Mouse (Mus musculus): ENCODE results near the gene Nox1. TPM values are rescaled to one million over a fixed set of nuclear protein-coding genes. Genes with fewer than 3 reads are reported as not detected.
A peak's percentile ranks its signal among the peaks of the same experiment; 100 is the strongest.

Gene Nox1
- total RNA-seq, 1 experiment: 0.18 TPM

GRCm38 (mm10) chrX:134141986-134142385 lies 79.8 kb downstream of the Nox1 start:
- Histone ChIP-seq H3K9me3 (ENCODE audit: control insufficient read depth, insufficient read depth, low read depth, low read length) (no peaks in the 10 kb centered on the region), H3K4me3 (ENCODE audit: insufficient read depth in 1 of 2, low read depth in 1 of 2, low read length in 2 of 2, poor library complexity in 1 of 2, severe bottlenecking in 1 of 2) (no peak overlapping the region), H3K36me3 (ENCODE audit: control insufficient read depth, insufficient read depth, low read length, poor library complexity, severe bottlenecking) (no peaks in the 10 kb centered on the region), H3K4me1 (ENCODE audit: control insufficient read depth in 2 of 2, insufficient read depth in 2 of 2, low read length in 2 of 2, poor library complexity in 1 of 2) (no peaks in the 10 kb centered on the region), H3K9ac (ENCODE audit: insufficient read depth, low read depth, low read length, poor library complexity, severe bottlenecking) (no peak overlapping the region), H3K27ac (ENCODE audit: insufficient read depth, low read depth, low read length, poor library complexity, severe bottlenecking) (no peak overlapping the region)
- no peak for TF ChIP-seq ZNF384 (IDR thresholded peaks at IDR 0.05; ENCODE audit: low read depth, low read length)
- no peak for TF ChIP-seq MAFK (IDR thresholded peaks at IDR 0.05; ENCODE audit: insufficient read depth, low read depth, low read length)
- TF ChIP-seq ZC3H11A (IDR thresholded peaks at IDR 0.05; ENCODE audit: borderline replicate concordance, low read depth, low read length): no peak
- TF ChIP-seq HCFC1 (IDR thresholded peaks at IDR 0.05; ENCODE audit: borderline replicate concordance, insufficient read depth, low read length): no peak
- TF ChIP-seq CHD2 (IDR thresholded peaks at IDR 0.05; ENCODE audit: low read depth, low read length): no peak
- in situ Hi-C loops (cut with MboI; ENCODE audit: low sequenced_read_pairs in 2 of 2, unreplicated experiment in 2 of 2): no loop called here
- DNase-seq (ENCODE audit: low read depth, low spot score): no peak

DNA sequence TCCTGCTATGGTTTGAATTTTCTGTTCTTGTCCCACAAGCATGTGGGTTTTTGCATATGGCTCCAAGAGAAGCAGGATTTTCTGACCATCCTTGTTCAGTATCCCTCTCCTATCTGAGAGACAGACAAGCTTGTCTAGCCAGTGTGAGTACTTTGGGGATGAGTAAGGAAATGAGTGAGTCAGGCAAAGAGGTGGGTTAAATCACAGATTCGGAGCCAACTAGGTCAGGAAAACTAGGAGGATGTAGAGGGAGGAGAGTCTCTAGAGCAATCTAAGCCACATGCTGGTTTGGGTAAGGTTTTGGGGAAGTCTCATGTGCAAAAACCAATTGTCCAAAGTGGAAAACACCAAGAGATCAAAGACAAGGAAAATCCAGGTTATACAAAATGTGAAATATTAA lies 80.2 kb downstream of the Nox1 start:
- Histone ChIP-seq H3K36me3 (ENCODE audit: control insufficient read depth, insufficient read depth, low read length, poor library complexity, severe bottlenecking) (no peaks in the 10 kb centered on the region), H3K9me3 (ENCODE audit: control insufficient read depth, insufficient read depth, low read depth, low read length) (no peaks in the 10 kb centered on the region), H3K9ac (ENCODE audit: insufficient read depth, low read depth, low read length, poor library complexity, severe bottlenecking) (no peak overlapping the region), H3K4me1 (ENCODE audit: control insufficient read depth in 2 of 2, insufficient read depth in 2 of 2, low read length in 2 of 2, poor library complexity in 1 of 2) (no peaks in the 10 kb centered on the region), H3K4me3 (ENCODE audit: insufficient read depth in 1 of 2, low read depth in 1 of 2, low read length in 2 of 2, poor library complexity in 1 of 2, severe bottlenecking in 1 of 2) (no peak overlapping the region), H3K27ac (ENCODE audit: insufficient read depth, low read depth, low read length, poor library complexity, severe bottlenecking) (no peak overlapping the region)
- no peak for DNase-seq (ENCODE audit: low read depth, low spot score)
- in situ Hi-C loops (cut with MboI; ENCODE audit: low sequenced_read_pairs in 2 of 2, unreplicated experiment in 2 of 2): no loop called here
- no peak for TF ChIP-seq MAFK (IDR thresholded peaks at IDR 0.05; ENCODE audit: insufficient read depth, low read depth, low read length)
- no peak for TF ChIP-seq ZC3H11A (IDR thresholded peaks at IDR 0.05; ENCODE audit: borderline replicate concordance, low read depth, low read length)
- TF ChIP-seq HCFC1 (IDR thresholded peaks at IDR 0.05; ENCODE audit: borderline replicate concordance, insufficient read depth, low read length): no peak
- no peak for TF ChIP-seq ZNF384 (IDR thresholded peaks at IDR 0.05; ENCODE audit: low read depth, low read length)
- no peak for TF ChIP-seq CHD2 (IDR thresholded peaks at IDR 0.05; ENCODE audit: low read depth, low read length)

GRCm38 (mm10) chrX:134140024-134140423 lies 81.7 kb downstream of the Nox1 start:
- Histone ChIP-seq H3K4me1 (ENCODE audit: control insufficient read depth in 2 of 2, insufficient read depth in 2 of 2, low read length in 2 of 2, poor library complexity in 1 of 2) (no peaks in the 10 kb centered on the region), H3K9ac (ENCODE audit: insufficient read depth, low read depth, low read length, poor library complexity, severe bottlenecking) (no peak overlapping the region), H3K9me3 (ENCODE audit: control insufficient read depth, insufficient read depth, low read depth, low read length) (no peaks in the 10 kb centered on the region), H3K4me3 (ENCODE audit: insufficient read depth in 1 of 2, low read depth in 1 of 2, low read length in 2 of 2, poor library complexity in 1 of 2, severe bottlenecking in 1 of 2) (no peak overlapping the region), H3K36me3 (ENCODE audit: control insufficient read depth, insufficient read depth, low read length, poor library complexity, severe bottlenecking) (no peaks in the 10 kb centered on the region), H3K27ac (ENCODE audit: insufficient read depth, low read depth, low read length, poor library complexity, severe bottlenecking) (no peak overlapping the region)
- TF ChIP-seq MAFK (IDR thresholded peaks at IDR 0.05; ENCODE audit: insufficient read depth, low read depth, low read length) (no peak), CHD2 (IDR thresholded peaks at IDR 0.05; ENCODE audit: low read depth, low read length) (no peak), HCFC1 (IDR thresholded peaks at IDR 0.05; ENCODE audit: borderline replicate concordance, insufficient read depth, low read length) (no peak), ZC3H11A (IDR thresholded peaks at IDR 0.05; ENCODE audit: borderline replicate concordance, low read depth, low read length) (no peak)
- no peak for DNase-seq (ENCODE audit: low read depth, low spot score)
- in situ Hi-C loops (cut with MboI; ENCODE audit: low sequenced_read_pairs in 2 of 2, unreplicated experiment in 2 of 2): no loop called here

DNA sequence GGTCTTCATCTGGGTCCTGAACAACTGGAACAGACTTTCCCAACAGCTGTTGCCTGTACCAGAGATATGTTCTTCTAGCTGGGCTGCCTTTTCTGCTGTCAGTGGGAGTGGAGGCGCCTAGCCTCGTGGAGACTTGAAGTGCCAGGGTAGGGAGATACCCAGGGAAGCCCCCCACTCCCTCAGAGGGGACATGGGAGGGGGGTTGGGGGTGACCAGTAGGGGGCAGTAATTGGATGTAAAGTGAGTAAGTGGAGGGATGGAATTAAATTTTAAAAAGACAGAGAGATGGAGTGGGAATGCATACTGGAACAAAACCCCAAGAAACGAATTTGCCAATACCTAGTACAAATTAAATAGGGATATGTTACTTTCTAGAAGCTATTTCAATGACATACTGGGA lies 87.9 kb downstream of the Nox1 start:
- peak; percentile 12 for DNase-seq (ENCODE audit: low read depth, low spot score)
- no peaks in the 10 kb centered on the region for H3K36me3 ChIP-seq (ENCODE audit: control insufficient read depth, insufficient read depth, low read length, poor library complexity, severe bottlenecking)
- in situ Hi-C loops (cut with MboI; ENCODE audit: low sequenced_read_pairs in 2 of 2, unreplicated experiment in 2 of 2): no loop called here
- no peak overlapping the region for H3K9ac ChIP-seq (ENCODE audit: insufficient read depth, low read depth, low read length, poor library complexity, severe bottlenecking)
- H3K4me1 ChIP-seq (ENCODE audit: control insufficient read depth in 2 of 2, insufficient read depth in 2 of 2, low read length in 2 of 2, poor library complexity in 1 of 2): no peaks in the 10 kb centered on the region
- no peak overlapping the region for H3K4me3 ChIP-seq (ENCODE audit: insufficient read depth in 1 of 2, low read depth in 1 of 2, low read length in 2 of 2, poor library complexity in 1 of 2, severe bottlenecking in 1 of 2)
- no peaks in the 10 kb centered on the region for H3K9me3 ChIP-seq (ENCODE audit: control insufficient read depth, insufficient read depth, low read depth, low read length)
- TF ChIP-seq HCFC1 (IDR thresholded peaks at IDR 0.05; ENCODE audit: borderline replicate concordance, insufficient read depth, low read length): no peak
- no peak for TF ChIP-seq ZC3H11A (IDR thresholded peaks at IDR 0.05; ENCODE audit: borderline replicate concordance, low read depth, low read length)
- no peak for TF ChIP-seq MAFK (IDR thresholded peaks at IDR 0.05; ENCODE audit: insufficient read depth, low read depth, low read length)
- no peak for TF ChIP-seq CHD2 (IDR thresholded peaks at IDR 0.05; ENCODE audit: low read depth, low read length)
- TF ChIP-seq ZNF384 (IDR thresholded peaks at IDR 0.05; ENCODE audit: low read depth, low read length): no peak
- no peak overlapping the region for H3K27ac ChIP-seq (ENCODE audit: insufficient read depth, low read depth, low read length, poor library complexity, severe bottlenecking)

DNA sequence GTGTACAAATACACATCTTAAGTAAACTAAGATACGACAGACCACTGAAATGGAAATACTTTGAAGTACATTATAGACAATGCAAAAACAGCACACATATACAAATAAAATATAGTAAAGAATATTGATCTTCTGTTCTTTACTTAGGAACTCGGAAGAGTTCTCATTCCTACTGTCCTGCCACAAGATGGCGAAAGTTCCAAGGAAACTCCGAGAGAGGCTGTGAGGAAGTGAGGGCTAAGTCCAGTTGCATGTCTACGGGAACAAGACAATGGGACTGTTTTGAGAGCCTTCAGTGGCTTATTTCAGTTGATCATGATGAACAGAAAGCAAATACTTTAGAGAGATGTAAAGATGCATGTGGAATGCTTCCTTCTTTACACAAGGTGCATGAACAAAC lies 89.5 kb downstream of the Nox1 start:
- H3K4me1 ChIP-seq (ENCODE audit: control insufficient read depth in 2 of 2, insufficient read depth in 2 of 2, low read length in 2 of 2, poor library complexity in 1 of 2): no peaks in the 10 kb centered on the region
- no peak overlapping the region for H3K27ac ChIP-seq (ENCODE audit: insufficient read depth, low read depth, low read length, poor library complexity, severe bottlenecking)
- in situ Hi-C loops (cut with MboI; ENCODE audit: low sequenced_read_pairs in 2 of 2, unreplicated experiment in 2 of 2): no loop called here
- no peaks in the 10 kb centered on the region for H3K9me3 ChIP-seq (ENCODE audit: control insufficient read depth, insufficient read depth, low read depth, low read length)
- no peaks in the 10 kb centered on the region for H3K36me3 ChIP-seq (ENCODE audit: control insufficient read depth, insufficient read depth, low read length, poor library complexity, severe bottlenecking)
- no peak for TF ChIP-seq CHD2 (IDR thresholded peaks at IDR 0.05; ENCODE audit: low read depth, low read length)
- TF ChIP-seq MAFK (IDR thresholded peaks at IDR 0.05; ENCODE audit: insufficient read depth, low read depth, low read length): no peak
- TF ChIP-seq ZC3H11A (IDR thresholded peaks at IDR 0.05; ENCODE audit: borderline replicate concordance, low read depth, low read length): no peak
- no peak for TF ChIP-seq ZNF384 (IDR thresholded peaks at IDR 0.05; ENCODE audit: low read depth, low read length)
- no peak for TF ChIP-seq HCFC1 (IDR thresholded peaks at IDR 0.05; ENCODE audit: borderline replicate concordance, insufficient read depth, low read length)
- H3K4me3 ChIP-seq (ENCODE audit: insufficient read depth in 1 of 2, low read depth in 1 of 2, low read length in 2 of 2, poor library complexity in 1 of 2, severe bottlenecking in 1 of 2): no peak overlapping the region
- H3K9ac ChIP-seq (ENCODE audit: insufficient read depth, low read depth, low read length, poor library complexity, severe bottlenecking): no peak overlapping the region
- DNase-seq (ENCODE audit: low read depth, low spot score): peak; percentile 12
